Mouse (Mus musculus) limb, embryonic 12.5 days (tissue): ENCODE results near the gene Mul1. TPM values are rescaled to one million over a fixed set of nuclear protein-coding genes. Genes with fewer than 3 reads are reported as not detected.
A peak's percentile ranks its signal among the peaks of the same experiment; 100 is the strongest.

ENCODE experiments used
- ATAC-seq: fragments of 200-750 bp; cut with Nextera tagmentation; 2 replicates; pipeline ENCODE4 v1.8.0; 2017; ENCODE audit warnings: low read depth, moderate TSS enrichment; ENCODE audit not compliant: insufficient number of reproducible peaks, insufficient read depth, low FRiP score, low TSS enrichment
- H3K27ac ChIP-seq: fragments of 300-500 bp; sonication (generic); 2 replicates; pipeline ENCODE4 v1.5.1; 2016; ENCODE audit warnings: mild to moderate bottlenecking, moderate library complexity
- H3K27me3 ChIP-seq: fragments of 300-500 bp; sonication (generic); 2 replicates; pipeline ENCODE4 v1.6.1; 2016; ENCODE audit warnings: mild to moderate bottlenecking, moderate library complexity
- H3K36me3 ChIP-seq: fragments of 300-500 bp; sonication (generic); 2 replicates; pipeline ENCODE4 v1.6.1; 2016; ENCODE audit warnings: mild to moderate bottlenecking, moderate library complexity
- H3K4me1 ChIP-seq: fragments of 300-500 bp; sonication (generic); replicated peaks from 2 replicates; pipeline ENCODE4 v1.6.1; 2016
- H3K4me2 ChIP-seq: fragments of 300-500 bp; sonication (generic); 2 replicates; pipeline ENCODE4 v1.6.1; 2016; ENCODE audit warnings: mild to moderate bottlenecking, moderate library complexity
- H3K4me3 ChIP-seq: fragments of 300-500 bp; sonication (generic); replicated peaks from 2 replicates; pipeline ENCODE4 v1.5.1; 2016; ENCODE audit warnings: mild to moderate bottlenecking
- H3K9ac ChIP-seq: fragments of 300-500 bp; sonication (generic); replicated peaks from 2 replicates; pipeline ENCODE4 v1.6.1; 2016; ENCODE audit warnings: mild to moderate bottlenecking, moderate library complexity
- H3K9me3 ChIP-seq: fragments of 300-500 bp; sonication (generic); 2 replicates; pipeline ENCODE4 v1.6.1; 2016; ENCODE audit warnings: mild to moderate bottlenecking, moderate library complexity
- WGBS: fragments of 180-500 bp; shearing (Covaris S2); methylation state at CpG from one replicate; pipeline ENCODE4 v1.1.7; 2016; 5-methylcytosine and 5-hydroxymethylcytosine counted together
- polyA plus RNA-seq: library from polyadenylated mRNA; unstranded; fragments of >200 nt; fragmentation: Nextera tagmentation; extraction: Ambion mirVana; gene quantifications from 2 replicates; pipeline ENCODE4 v1.2.1, GENCODE M21; 2016

Mul1 gene
- polyA plus RNA-seq, 1 experiment from 2014 or later, result 20.8 TPM

DNA sequence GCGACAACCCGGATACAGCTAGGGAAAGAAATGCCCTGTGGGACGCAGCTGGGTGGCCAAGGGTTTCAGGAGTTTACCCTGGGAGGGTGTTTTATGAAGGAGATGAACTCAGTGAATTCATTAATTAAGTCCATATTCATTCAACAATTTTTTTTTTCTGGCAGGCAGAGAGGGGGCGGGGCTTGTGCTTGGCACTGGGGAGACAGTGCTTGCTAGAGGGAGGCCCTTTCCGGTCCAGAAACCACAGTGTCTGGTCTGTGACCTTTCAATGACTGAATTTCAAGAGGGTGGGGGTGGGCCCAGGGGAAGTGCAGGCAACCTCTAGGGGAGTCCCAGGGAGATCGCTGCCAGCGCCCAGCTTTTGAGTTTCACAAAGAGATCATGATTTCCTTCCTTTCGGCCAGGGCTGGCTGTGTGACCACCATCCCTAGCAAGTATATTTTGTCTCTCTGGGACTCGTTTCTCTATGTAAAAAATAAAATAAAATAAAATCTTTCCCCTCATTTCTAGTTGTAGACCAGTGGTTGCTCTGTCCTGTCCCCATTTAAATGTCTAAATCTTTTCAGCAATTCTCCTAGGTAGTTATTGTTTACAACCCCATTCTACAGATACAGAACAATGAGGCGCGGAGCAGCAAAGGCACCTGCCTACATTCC lies 29.5 kb downstream of the Mul1 start:
- Histone ChIP-seq H3K27ac (no peak overlapping the region), H3K36me3 (no peaks in the 10 kb centered on the region), H3K4me1 (peaks cover 27% of the 10 kb centered on the region), H3K27me3 (peaks cover 78% of the 10 kb centered on the region), H3K4me3 (no peak overlapping the region), H3K9me3 (no peaks in the 10 kb centered on the region), H3K4me2 (peak overlapping the region; percentile 48; the same call in 1 of the 2 replicates), H3K9ac (no peak overlapping the region)
- 2% methylated on average over 11 of the region's 11 CpGs for WGBS
- ATAC-seq, result no peak

DNA sequence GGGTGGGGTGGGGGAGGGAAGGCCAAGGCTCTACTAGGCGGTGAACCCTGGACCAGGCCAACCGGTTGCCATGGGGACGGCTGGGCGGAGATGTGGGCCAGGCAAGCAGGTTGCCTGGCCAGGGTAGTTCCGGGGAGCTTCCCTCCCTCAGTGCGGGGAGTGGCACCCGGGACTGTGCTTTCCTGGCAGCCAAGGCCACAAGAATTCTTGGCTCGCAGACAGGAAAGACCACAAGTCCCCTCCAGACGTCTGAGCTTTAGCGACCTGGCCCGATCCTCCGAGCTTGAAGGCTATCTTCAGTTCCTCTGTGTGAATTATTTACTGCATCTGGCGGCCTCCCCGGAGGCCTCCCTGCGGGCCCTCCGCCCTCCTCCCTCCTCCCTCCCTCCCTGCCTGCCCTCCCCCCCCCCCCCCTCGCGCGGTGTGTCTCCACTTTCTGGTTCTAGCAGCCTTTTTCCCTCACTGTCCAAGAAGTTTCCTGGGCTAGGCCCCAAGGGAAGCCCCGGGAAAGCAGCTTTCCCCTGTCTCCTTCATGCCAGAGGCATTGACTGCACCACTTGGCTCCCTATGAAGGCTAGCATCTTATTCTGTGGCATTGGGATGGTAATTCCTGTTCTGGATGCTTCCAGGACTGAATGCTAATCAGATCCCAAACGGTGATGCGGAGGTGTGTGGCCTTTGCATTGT lies 30.3 kb downstream of the Mul1 start:
- Histone ChIP-seq H3K4me1 (peaks cover 30% of the 10 kb centered on the region), H3K9me3 (no peaks in the 10 kb centered on the region), H3K27me3 (peaks cover 70% of the 10 kb centered on the region), H3K36me3 (no peaks in the 10 kb centered on the region), H3K4me3 (0 out of 2 replicates have a peak overlapping the region, but pooled peaks have one; percentile 4), H3K27ac (no peak overlapping the region), H3K4me2 (peak overlapping the region; percentile 48), H3K9ac (no peak overlapping the region; the same call in 1 of the 2 replicates)
- WGBS, result 3% methylated on average over 17 of the region's 22 CpGs
- ATAC-seq, result 0 out of 2 replicates have a peak, but pooled peaks have one; percentile 53

GRCm38 (mm10) chr4:138465446-138465845 lies 31.0 kb downstream of the Mul1 start:
- peaks cover 70% of the 10 kb centered on the region for H3K27me3 ChIP-seq
- no peak overlapping the region for H3K27ac ChIP-seq
- 0 out of 2 replicates have a peak overlapping the region, but pooled peaks have one; percentile 48 for H3K4me2 ChIP-seq
- no peaks in the 10 kb centered on the region for H3K9me3 ChIP-seq
- no peak for ATAC-seq
- no peak overlapping the region for H3K4me3 ChIP-seq
- no peak overlapping the region for H3K9ac ChIP-seq
- 24% methylated on average over 8 of the region's 8 CpGs for WGBS
- peaks cover 30% of the 10 kb centered on the region for H3K4me1 ChIP-seq
- H3K36me3 ChIP-seq, result no peaks in the 10 kb centered on the region

GRCm38 (mm10) chr4:138466690-138467089 lies 32.2 kb downstream of the Mul1 start:
- Histone ChIP-seq H3K4me2 (no peak overlapping the region), H3K4me1 (peaks cover 35% of the 10 kb centered on the region), H3K9me3 (no peaks in the 10 kb centered on the region), H3K36me3 (no peaks in the 10 kb centered on the region), H3K4me3 (no peak overlapping the region), H3K27me3 (peaks cover 60% of the 10 kb centered on the region), H3K9ac (no peak overlapping the region), H3K27ac (no peak overlapping the region)
- ATAC-seq, result no peak
- WGBS, result 65% methylated on average over 6 of the region's 6 CpGs

- no peak for ATAC-seq
Measured at GRCm38 (mm10) chr4:138467451-138467850, 33.0 kb downstream of the Mul1 start.

DNA sequence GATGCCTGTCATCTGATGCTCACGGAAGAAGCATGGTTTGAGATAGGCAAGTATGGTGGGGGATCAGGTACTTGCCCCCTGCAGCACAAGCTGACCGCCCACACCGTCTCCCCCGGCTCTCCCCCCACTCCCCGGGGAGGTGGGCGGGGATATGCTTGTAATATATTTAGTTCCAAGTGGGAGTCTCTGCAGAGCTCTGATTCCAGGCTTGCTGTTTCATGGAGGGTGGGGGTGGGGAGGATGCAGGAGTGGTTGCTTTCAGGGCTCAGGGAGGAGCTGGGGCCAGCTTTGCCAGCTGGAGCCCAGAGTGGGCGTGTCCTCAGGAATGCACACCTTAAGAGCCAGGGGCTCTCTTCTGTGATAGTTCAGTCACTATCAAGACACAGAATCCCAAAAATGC lies 34.6 kb downstream of the Mul1 start:
- Histone ChIP-seq H3K4me2 (0 out of 2 replicates have a peak overlapping the region, but pooled peaks have one; percentile 10), H3K27ac (no peak overlapping the region), H3K9me3 (no peaks in the 10 kb centered on the region), H3K4me1 (peaks cover 24% of the 10 kb centered on the region), H3K9ac (no peak overlapping the region), H3K36me3 (no peaks in the 10 kb centered on the region), H3K4me3 (no peak overlapping the region), H3K27me3 (peaks cover 42% of the 10 kb centered on the region)
- 8% methylated on average over 7 of the region's 7 CpGs for WGBS
- no peak for ATAC-seq

More at GRCm38 (mm10) chr4:138467451-138467850, 33.0 kb downstream of the Mul1 start:
- Histone ChIP-seq H3K4me3 (no peak overlapping the region), H3K4me1 (peaks cover 35% of the 10 kb centered on the region), H3K27ac (no peak overlapping the region), H3K36me3 (no peaks in the 10 kb centered on the region), H3K4me2 (no peak overlapping the region), H3K27me3 (peaks cover 56% of the 10 kb centered on the region), H3K9ac (no peak overlapping the region), H3K9me3 (no peaks in the 10 kb centered on the region)
- WGBS, result 88% methylated on average over 5 of the region's 5 CpGs

- no peak overlapping the region for H3K4me2 ChIP-seq
- no peak overlapping the region for H3K27ac ChIP-seq
- no peak for ATAC-seq
- 56% methylated on average over 7 of the region's 7 CpGs for whole genome bisulfite sequencing
- H3K27me3 ChIP-seq, result peaks cover 36% of the 10 kb centered on the region
- peaks cover 9% of the 10 kb centered on the region for H3K4me1 ChIP-seq
- no peak overlapping the region for H3K4me3 ChIP-seq
- H3K36me3 ChIP-seq, result no peaks in the 10 kb centered on the region
- no peak overlapping the region for H3K9ac ChIP-seq
- no peaks in the 10 kb centered on the region for H3K9me3 ChIP-seq
Measured at GRCm38 (mm10) chr4:138471241-138471640, 36.8 kb downstream of the Mul1 start.

DNA sequence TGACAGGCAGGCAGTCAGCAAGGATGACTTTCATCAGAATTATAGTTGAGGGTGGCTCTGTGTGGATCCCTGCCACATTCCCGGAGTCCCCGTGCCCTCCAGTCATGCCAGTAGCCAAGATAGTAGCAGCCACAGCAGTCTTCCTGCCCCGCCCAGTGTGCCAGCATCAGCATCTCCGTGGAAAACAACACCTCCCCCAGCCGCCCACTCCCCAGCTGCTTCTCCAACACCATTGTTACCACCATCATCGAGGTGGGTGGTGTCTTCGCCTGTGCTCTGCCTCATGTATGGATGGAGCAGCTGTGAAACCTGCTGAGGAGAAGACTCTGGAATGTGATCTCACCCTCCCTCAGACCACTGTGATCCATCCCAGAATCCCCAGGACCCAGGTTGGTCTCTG lies 45.1 kb downstream of the Mul1 start:
- Histone ChIP-seq H3K27ac (no peak overlapping the region), H3K36me3 (no peaks in the 10 kb centered on the region), H3K4me2 (no peak overlapping the region), H3K4me3 (no peak overlapping the region), H3K9me3 (no peaks in the 10 kb centered on the region), H3K4me1 (no peaks in the 10 kb centered on the region), H3K9ac (no peak overlapping the region), H3K27me3 (peaks cover 33% of the 10 kb centered on the region)
- ATAC-seq, result no peak
- 77% methylated on average over 7 of the region's 7 CpGs for WGBS

- WGBS, result 41% methylated on average over 9 of the region's 9 CpGs
- H3K27ac ChIP-seq, result no peak overlapping the region
- no peaks in the 10 kb centered on the region for H3K36me3 ChIP-seq
- H3K9me3 ChIP-seq, result no peaks in the 10 kb centered on the region
- H3K9ac ChIP-seq, result no peak overlapping the region
- H3K4me3 ChIP-seq, result no peak overlapping the region
- no peak for ATAC-seq
- peaks cover 21% of the 10 kb centered on the region for H3K27me3 ChIP-seq
- no peak overlapping the region for H3K4me2 ChIP-seq
- no peaks in the 10 kb centered on the region for H3K4me1 ChIP-seq
Measured at GRCm38 (mm10) chr4:138480962-138481361, 46.5 kb downstream of the Mul1 start.

DNA sequence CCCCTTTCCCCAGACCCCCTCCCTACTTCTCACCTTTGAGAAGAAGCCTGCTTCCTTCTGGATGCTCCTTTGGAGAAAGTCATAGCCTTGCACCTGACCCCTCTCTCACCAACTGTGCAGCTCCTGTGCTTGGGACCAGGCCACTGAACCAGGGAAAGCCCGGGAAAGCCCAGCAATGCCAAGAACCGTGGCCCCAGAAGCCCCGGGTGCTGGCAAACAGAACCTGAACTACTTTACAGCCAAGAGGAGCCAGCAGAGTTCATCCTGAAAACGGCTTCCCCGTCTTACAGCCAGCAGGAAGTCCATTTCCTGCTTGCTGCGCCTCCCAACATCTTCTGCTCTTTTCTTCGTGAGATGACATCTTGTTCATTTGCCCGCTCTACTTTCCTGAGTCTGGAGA lies 48.2 kb downstream of the Mul1 start:
- no peaks in the 10 kb centered on the region for H3K4me1 ChIP-seq
- H3K27ac ChIP-seq, result no peak overlapping the region
- no peak overlapping the region for H3K4me2 ChIP-seq
- no peak for ATAC-seq
- no peak overlapping the region for H3K4me3 ChIP-seq
- 70% methylated on average over 8 of the region's 8 CpGs for WGBS
- H3K36me3 ChIP-seq, result no peaks in the 10 kb centered on the region
- no peaks in the 10 kb centered on the region for H3K9me3 ChIP-seq
- H3K9ac ChIP-seq, result no peak overlapping the region
- H3K27me3 ChIP-seq, result peaks cover 8% of the 10 kb centered on the region; the same call in 1 of the 2 replicates

- no peak overlapping the region for H3K4me3 ChIP-seq
- WGBS, result 66% methylated on average over 8 of the region's 8 CpGs
- no peak overlapping the region for H3K4me2 ChIP-seq
- H3K4me1 ChIP-seq, result 0 out of 2 replicates have a peak, but pooled peaks cover 2% of the 10 kb centered on the region
- no peak for ATAC-seq
- no peak overlapping the region for H3K9ac ChIP-seq
- no peak overlapping the region for H3K27ac ChIP-seq
- no peaks in the 10 kb centered on the region for H3K9me3 ChIP-seq
- H3K36me3 ChIP-seq, result no peaks in the 10 kb centered on the region
- peaks cover 2% of the 10 kb centered on the region; the same call in 1 of the 2 replicates for H3K27me3 ChIP-seq
Measured at GRCm38 (mm10) chr4:138488241-138488640, 53.8 kb downstream of the Mul1 start.
